Mouse (Mus musculus) MN1 (cell line): ENCODE measurements at regions not wholly inside any gene's neighbourhood (a gene's known extent, or its start where the extent isn't known, plus 50 kb on each side); places are given as distances from the start of the nearest gene placed in this dataset.

ENCODE experiments used
- DNase-seq: peaks from one replicate; pipeline ENCODE4 v3.0.0-alpha.2; 2016; ENCODE audit warnings: low spot score

GRCm38 (mm10) chr16:26168216-26168615 lies 62.6 kb upstream of the P3h2 start:
- DNase-seq: no peak

GRCm38 (mm10) chr16:26164066-26164465 lies 58.5 kb upstream of the P3h2 start:
- no peak for DNase-seq

- no peak for DNase-seq
These were observed 57.8 kb upstream of the P3h2 start for GRCm38 (mm10) chr16:26163401-26163800.

GRCm38 (mm10) chr16:26157606-26158005 lies 52.0 kb upstream of the P3h2 start:
- DNase-seq: no peak
